Mouse (Mus musculus): ENCODE results near the gene BC034090.

DNA sequence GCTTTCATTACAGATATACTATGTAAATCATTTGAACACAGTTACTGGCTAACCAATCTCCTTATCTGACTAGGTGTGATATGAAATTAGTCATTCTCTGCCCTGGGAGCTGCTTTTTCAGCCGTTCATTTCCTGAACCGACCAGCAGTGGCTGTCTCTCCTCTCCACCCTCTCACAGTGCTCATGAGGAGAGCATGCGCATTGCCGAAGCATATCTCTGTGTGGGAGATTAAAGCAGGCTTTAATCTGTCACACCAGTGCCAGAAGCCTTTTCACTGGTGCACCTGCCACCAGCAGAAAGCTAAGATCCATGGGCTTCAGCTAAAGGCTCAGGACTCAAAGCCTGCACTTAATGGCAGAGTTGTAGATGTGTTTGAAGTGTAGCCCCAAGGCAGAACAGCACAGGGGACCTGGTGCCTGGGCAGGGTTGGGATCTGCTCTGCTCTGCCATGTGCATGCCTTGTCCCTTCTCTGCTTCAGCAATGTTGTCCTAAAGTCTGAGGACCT is 42.8 kb downstream of the BC034090 start:
- no peak for TF ChIP-seq CTCF (IDR thresholded peaks at IDR 0.05; ENCODE audit: borderline replicate concordance, insufficient read depth, low read depth, low read length)
- TF ChIP-seq POLR2A (IDR thresholded peaks at IDR 0.05; ENCODE audit: borderline replicate concordance, insufficient read depth, low read length): no peak
